Mouse (Mus musculus): ENCODE measurements at regions not wholly inside any gene's neighbourhood (a gene's known extent, or its start where the extent isn't known, plus 50 kb on each side); places are given as distances from the start of the nearest gene placed in this dataset.

DNA sequence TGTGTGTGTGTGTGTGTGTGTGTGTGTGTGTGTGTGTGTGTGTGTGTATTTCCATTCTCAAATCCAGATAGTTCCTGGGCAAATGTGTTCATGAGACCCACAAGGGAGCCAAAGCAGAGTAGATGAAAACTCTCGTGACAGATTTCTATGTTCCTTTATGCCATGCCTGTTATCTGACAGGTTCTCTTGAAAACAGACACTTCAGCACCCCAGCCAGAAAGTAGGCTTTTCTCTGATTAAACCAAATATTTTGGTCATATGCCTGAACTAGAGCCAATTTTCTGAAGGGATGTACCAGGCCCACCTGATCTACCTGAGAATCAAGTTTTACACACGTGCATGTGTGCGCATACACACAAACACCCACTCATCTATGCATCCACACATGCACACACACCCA, 95.5 kb downstream of the Psat1 start:
- no peak for DNase-seq (ENCODE audit: low read depth, low spot score)

DNA sequence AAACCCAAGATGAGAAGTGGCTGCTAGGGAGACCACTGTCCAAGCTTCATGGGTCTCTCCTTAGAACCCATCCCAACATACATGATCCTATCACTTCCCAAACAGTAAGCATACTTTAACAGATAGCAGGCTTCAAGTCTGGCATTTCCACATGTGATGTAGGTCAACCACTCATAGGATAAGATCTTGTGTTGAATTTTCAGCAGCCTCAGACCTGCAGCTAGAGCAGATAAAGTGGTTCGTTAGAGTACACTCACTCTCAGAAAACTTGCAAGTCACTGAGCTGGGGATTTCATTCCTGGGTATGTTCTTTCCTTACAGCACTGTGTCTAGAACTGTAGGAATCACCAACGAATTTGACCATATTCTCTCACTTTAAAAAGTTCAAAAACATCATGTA, 96.4 kb downstream of the Psat1 start:
- no peak for DNase-seq (ENCODE audit: low read depth, low spot score)

DNA sequence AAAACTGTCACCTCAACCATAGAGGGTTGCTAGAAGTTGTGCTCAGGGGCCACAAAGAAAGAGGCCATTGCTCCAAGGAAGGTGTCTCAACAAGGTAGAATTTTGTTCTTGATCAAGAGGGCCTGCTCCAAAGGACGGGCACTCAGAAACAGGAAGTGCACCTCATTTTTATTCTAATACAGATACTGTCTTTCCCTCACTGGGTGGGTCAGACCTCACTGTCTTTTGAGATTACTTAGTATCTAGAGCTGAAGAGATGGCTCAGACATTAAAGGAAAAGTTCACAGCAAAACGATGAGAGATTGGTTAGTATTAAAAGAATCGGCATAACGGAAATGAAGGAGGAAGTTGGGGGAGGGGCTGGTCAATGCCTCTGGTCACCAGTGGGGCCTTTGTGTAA, 97.9 kb downstream of the Psat1 start:
- no peak for DNase-seq (ENCODE audit: low read depth, low spot score)

DNA sequence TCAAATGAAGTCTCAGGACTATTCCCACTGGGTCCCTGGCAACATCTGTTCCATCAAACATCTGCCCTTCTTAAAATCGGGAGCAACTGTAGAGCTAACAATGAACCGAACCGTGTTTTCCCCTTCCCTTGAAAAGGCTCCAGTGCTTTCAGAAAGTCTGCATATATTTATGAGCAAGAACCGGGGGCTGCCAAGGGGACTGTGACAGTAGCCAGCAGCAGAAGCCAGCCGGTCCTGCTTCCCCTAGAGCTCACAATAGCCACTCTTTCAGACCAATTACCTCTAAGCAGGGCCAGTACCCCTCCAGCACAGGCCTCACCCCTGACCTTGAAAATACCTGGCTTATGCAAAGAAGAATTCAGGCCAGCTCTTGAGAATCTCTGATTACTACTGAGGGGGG, 108.8 kb downstream of the Psat1 start:
- no peak for DNase-seq (ENCODE audit: low read depth, low spot score)

DNA sequence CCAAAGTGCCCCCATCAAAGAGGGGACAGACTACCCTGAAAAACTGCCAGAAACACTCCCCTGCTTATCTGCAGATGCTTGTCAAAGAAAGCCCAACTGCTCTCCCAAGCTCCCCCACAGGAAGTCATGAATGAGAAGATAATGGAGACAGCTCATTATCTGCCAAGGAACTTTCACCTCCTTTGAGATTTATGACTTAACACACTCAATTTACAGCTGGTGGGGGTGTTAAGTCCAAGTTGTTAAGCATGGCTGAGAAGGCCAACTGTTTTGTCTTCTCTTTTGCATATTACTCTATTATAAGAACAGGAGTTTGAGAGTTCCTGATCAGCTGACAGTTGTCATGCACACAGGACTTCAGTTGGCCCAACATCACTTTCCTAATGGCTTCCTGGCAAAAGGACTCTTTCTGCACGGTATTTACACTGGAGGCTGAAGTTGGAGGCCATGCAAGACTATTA, 109.4 kb downstream of the Psat1 start:
- peak; percentile 40 for DNase-seq (ENCODE audit: low read depth, low spot score)

DNA sequence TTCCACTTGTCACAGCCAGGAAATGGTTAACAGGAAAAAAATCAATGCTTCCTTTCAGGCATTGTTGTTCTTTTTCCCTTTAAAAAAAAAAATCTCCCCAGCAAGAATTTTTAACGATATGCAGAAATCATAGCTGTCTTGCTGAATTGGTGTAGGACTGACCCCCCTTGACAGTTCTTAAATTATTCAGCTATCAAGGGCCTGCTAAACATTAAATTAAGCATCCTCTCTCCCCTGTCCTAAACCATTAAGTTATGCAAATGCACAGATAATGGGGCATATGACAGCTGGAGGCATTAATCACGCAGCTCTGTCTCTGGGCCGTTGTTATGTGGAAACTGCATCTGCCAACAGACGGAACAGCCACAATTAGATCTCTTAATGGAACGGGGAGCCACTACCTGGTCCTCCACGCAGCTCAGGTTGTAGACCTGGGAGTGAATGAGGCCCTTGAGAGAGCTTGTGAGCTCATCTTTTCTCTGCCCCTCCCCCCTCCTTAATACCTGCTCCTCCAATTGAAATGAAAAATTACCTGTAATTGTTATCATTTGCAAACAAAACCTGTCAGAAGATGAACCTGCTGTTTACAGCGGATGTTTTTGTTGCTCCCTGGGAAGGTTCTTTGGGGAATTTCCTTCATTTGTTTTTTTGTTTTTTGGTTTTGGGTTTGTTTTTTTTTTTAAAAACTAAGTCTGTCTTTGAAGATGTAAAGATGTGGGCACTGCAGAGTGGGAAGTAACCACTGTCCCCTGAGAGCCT, 110.0 kb downstream of the Psat1 start:
- peak; percentile 12 for DNase-seq (ENCODE audit: low read depth, low spot score)

DNA sequence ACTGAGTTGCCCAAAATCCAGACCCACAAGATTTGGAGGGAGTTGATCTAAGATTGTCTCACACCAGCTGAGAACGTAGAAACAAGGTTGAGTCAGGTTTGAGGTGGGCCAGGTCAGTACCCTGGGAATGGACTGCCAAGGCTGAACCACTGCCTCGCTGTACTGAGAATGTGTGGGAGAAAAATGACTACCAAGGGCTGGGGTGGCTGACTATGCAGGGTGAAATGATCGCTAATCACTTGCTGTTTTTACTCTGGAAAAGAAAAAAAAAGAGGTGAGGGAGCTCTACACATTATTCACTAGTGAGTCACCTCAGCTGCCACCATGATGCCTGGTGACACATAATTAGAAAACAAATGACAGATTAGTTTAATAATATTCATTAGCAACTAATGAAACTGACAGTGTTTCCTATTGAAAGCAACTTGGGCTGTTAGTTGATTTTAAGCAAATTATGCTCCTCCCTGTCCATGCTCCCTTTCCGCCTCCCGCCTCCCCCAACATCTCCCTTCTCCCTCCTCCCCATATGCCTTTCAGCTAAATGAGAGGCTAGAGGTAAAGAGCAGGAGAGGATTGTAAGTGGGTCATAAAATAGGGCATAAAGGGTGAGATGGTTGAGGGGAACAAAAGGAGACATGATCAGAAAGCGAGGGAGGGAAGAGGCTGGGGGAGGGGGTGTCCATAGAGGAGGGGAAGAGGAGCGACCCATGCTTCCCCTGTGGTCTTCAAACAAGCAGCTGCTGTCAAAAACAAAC, 110.8 kb downstream of the Psat1 start:
- no peak for DNase-seq (ENCODE audit: low read depth, low spot score)

DNA sequence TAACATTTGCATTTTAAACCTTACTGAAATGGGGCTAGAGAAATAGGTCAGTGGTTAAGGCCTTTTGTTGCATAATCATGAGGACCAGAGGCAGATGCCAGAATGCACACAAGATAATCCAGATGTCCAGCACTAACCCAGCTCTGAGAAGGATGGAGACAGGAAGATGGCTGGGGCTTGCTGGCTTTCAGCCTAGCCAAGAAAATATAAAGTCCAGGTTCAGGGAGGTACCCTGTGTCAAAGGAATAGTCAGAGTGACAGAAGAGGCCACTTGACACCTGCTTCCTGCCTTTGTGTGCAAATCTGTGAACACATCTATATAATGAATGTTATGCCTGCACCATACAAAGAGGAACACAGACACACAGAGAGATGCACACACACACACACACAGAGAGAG, 116.8 kb downstream of the Psat1 start:
- DNase-seq (ENCODE audit: low read depth, low spot score), result no peak

DNA sequence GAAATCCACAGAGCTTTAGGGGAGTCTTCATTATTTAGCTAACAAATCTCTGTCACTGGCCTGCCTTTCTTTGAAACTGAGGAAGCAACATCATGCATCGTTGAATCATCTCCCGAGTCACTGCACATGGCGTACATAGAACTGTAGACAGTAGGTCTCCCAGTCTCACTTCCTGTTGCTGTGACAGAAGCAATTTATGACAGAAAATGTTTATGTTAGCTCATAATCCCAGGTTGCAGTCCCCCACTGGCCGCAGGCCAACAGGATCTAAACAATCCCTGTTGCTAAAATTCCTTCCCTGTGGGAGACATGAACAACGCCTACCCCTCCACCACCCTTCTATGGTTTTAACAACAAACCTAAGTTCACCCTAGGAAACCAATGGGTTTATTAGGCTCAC, 118.0 kb downstream of the Psat1 start:
- DNase-seq (ENCODE audit: low read depth, low spot score), result no peak

DNA sequence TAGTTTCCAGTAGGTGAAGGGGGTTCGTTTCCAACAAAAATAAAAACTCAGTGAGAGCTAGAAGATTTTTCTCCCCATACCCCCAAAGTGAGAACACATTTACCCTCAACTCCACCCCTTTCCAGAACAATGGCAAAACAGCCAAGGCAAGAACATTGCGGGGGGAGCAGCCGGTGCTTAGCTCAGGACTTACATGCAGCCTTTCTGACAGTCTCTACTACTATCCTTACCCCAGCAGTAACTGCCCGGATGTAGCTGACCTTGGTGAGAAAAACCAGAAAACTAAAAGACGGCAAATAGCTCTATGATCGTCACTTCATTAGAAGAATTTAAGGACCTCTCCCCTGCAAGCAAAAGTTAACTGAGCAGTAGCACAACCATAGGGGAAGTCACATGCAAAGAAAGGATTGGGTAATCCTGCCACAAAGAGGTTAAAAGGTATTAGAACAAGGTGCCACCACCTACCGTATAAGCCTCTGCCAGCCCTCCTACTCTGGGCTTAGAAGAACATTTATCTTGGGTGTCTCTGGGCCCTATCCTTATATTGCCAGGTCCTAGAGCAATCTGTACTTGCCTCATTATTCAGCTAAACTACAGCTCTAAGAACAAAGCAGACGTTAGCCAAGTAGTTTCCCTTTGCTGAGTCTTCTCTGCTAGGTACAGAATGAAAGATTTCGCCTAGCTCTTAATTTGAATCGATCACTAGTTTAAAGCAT, 119.0 kb downstream of the Psat1 start:
- no peak for DNase-seq (ENCODE audit: low read depth, low spot score)

DNA sequence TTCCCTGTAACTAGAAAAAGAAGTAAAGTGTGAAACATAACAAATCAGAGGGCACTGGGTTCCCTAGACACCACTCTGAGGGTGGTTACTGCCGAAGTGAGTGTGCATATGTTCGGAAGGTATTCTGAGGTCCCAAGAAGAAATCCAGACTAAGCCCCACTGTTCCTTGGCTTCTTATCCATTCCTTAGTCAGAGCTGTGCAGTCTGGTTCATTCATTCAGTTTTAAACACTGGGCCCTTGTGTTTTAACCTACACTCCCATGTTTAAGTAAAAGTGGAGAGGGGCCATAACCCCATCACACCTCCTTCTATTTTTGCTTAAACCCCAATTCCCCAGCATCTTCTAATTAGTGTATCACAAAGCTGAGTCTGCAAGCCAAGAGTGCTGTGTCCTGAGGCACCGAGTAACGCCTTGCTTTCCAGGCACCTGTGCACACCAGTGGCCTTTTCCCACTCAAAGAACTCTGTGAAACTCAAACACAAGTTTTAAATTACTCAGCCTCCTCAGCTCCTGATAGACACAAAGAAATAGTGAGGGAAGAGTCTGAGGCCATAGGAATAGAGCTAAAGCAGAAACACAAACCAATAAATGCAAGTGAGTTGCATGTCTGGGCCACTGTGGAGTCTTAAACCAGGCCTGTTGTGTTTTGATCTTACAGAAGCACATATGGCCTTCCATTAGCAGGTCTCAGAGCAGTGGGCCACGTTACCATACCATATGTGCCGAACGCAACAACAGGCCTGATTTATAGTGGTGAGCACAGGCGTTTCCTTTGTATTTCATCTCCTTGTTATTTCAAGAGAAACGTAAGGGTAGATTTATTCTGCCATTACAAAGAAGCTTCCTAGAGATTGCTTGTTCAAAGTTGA, 119.8 kb downstream of the Psat1 start:
- no peak for DNase-seq (ENCODE audit: low read depth, low spot score)

DNA sequence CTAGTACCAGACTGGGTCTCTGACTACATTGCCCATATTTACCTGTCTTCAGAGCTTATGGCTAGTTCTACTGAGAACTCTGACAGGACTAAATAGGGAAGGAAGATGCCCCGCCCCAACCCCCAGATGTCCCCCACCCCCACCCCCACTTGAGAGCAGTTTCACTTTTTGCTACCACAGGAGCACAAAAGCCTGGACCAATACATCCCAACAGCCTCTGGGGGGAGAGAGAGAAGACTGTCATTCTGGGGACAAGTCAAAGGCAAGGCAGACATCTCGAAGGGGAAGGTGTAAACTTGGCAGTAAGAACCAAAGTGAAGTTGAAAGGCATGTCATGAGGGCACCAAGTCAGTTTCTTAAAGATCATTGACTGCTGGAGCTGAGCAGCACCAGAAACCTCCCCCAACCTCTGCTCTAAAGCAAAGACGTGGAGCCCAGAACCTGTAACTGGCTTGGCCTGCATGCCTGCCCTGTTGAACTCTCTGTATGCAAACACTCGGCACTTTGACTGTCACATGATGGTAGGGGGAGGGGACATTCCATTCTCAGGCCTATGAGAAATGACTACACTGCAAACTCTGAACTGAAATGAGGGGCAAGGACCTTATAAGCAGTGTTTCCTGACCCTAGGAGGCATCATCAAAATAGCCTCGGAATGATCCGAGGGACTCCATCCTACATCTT, 123.3 kb downstream of the Psat1 start:
- no peak for DNase-seq (ENCODE audit: low read depth, low spot score)

DNA sequence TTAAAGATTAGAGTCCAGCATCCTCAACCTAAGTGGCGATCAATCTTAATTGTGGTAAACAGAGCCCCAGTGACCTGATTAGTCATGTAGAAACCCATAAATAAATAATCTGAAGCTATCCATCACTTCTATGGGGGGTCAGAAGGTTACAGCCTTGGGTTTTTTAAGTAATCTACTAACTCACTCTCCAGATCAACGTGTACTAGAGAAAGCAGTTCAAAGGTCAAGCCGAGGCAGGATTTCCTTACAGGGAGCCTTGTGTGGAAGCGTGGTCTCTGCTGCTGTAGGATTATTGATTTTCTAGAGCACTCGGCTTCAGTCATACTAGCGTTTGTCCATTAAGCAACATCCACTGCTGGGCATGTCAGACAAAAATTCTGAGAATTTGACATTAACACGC, 127.1 kb downstream of the Psat1 start:
- no peak for DNase-seq (ENCODE audit: low read depth, low spot score)

DNA sequence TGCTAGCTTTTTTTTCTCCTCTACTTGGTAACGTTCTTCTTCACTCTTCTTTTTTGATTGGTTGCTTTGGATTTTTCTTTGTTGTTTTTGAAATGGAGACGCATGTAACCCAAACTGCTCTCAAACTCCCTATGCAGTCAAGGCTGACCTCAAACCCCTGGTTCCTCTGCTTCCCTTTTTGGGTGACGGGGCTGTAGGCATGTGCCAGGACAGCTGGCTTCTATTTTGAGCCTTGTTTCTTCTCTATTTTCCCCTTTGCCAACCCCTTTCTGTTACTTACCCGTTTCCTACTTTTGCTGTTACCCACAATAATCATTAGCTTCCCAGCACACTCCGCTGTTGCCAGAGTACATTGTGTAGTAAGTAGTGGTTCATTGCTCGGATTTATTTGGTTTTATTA, 132.0 kb downstream of the Psat1 start:
- no peak for DNase-seq (ENCODE audit: low read depth, low spot score)

DNA sequence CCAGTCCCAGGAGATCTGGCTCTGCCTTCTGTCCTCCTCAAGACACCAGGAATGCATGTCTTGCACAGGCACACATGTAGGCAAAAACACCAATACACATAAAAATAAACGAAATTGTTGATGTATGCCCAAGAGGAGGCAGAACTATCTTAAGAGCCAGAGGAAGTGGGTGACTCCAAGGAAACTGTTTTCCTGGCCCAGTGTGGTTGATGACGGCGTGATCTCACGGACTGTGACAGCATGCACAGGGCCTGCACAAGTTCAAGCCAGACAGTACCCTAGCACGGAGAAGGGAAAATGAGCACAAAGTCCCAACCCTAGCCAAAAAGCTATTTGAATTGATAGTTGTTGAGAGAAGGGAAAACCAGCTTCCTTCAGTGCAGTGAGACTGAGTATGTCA, 138.1 kb downstream of the Psat1 start:
- DNase-seq (ENCODE audit: low read depth, low spot score), result no peak

DNA sequence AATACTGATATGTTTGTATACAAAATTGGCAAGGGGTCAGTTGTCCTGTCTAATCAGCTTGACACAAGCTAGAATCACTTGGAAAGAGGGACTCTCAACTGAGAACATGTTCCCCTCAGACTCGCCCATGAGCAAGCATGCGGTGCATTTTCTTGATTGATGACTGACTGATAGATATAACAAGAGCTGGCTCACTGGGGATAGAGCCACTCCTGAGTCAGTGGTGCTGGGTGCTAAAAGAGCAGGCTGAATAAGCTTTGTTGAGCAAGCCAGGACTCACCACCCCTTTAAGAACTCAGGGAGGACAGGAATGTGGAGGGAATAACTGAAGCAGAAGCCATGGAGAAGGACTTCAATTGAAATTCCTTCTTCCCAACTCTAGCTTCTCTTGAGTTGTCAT, 139.5 kb downstream of the Psat1 start:
- no peak for DNase-seq (ENCODE audit: low read depth, low spot score)

DNA sequence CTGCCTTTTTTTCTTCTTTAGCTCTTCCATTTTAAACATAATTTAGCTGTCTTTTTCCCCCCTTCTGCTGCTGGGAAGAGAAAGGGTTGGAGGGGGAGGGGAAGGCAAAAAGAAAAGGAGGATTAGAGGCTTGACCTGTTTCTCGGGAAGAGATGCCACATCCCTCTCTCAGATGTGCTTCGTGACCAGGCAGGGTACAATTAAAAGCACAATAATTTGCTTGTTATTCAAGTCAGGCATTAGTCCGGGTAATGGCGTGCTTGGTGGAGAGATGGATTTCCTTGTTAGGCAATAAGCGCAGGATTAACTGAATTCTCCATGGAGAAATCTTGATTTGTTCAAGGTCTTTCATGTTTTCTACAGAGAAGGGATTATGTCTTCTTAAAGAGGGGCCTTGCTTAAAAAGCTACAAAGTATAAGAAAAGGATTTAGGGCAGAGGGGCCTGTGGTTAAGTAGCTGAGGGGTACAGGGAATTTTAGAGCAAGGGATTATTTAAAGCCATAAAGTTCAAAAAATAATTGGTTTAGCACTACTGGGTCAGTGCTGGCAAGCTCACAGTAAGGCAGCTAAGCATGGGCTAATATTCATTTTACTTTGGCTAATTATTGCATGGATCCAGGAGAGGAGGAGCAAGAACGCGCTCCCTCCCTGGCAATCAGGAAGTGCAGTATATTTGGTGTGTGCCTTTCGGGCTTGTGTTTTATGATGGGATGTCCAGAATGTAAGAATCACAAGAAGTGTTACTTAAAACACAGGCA, 143.8 kb downstream of the Psat1 start:
- no peak for DNase-seq (ENCODE audit: low read depth, low spot score)

DNA sequence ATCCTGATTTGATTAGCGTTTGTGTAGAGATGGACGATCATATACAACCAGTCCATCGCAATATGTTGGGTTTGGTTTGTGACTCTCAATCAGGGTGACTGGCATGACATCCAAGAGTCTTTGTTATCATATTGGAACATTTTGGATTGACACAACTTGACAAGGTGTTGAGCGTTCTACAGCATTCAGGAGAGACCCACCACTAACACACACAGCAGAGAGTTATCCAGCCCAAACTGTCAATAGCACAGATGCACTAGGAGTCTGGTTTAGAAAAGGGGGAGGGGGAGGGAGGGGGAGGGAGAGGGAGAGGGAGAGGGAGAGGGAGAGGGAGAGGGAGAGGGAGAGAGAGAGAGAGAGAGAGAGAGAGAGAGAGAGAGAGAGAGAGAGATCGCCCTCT, 144.5 kb downstream of the Psat1 start:
- no peak for DNase-seq (ENCODE audit: low read depth, low spot score)

DNA sequence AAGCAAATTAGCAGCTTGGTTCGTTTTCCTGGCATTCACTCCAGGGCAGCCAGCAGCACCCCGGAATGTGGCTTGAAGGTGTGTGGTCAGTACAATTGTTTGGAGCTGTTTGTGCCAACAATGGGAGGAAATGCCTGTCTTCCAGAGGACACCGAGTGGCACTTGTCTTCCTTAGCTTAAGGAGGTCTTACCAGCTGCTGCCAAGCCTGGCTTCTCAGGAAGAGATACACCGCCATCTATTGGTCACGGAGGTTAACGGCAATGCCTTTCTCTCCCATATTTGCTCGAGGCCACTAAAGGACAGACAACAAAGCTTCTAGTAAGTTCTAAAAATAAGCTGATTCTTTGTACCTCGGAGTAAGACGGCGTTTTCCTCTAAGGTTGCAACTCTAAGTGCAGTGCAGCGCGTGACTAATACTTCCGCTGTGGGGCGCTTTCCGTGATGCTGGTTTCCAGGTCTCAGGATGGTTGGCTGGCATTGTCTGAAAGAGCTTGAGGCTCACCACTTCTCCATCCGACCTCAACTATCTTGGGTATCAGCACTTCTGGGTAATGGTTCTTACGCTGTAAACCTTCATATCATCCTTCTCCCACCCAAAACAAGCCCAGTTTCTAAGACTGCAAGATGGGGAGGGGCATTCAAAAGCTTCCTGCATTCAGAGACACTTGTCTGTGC, 145.2 kb downstream of the Psat1 start:
- DNase-seq (ENCODE audit: low read depth, low spot score), result peak; percentile 86
